Mouse (Mus musculus) CH12.LX (cell line): ENCODE results near the gene Lrrc3c. TPM values are rescaled to one million over a fixed set of nuclear protein-coding genes. Genes with fewer than 3 reads are reported as not detected.

Source experiments
- DNase-seq: peaks from one replicate; pipeline ENCODE4 v3.0.0-alpha.2; 2013; ENCODE audit errors: extremely low read depth
- H3K27ac ChIP-seq: 2 replicates; pipeline ENCODE4 v1.5.1; 2012; ENCODE audit warnings: low read depth, mild to moderate bottlenecking, control low read depth, moderate library complexity; ENCODE audit not compliant: insufficient read depth
- H3K27me3 ChIP-seq: replicated peaks from 2 replicates; pipeline ENCODE3; 2012; ENCODE audit warnings: inconsistent platforms
- H3K36me3 ChIP-seq, 2 experiments: replicated peaks in 1 of 2; 2 replicates each; pipeline versions ENCODE3 to v1.6.1; 2012; ENCODE audit warnings: inconsistent platforms in 1 of 2, low read length in 1 of 2, mild to moderate bottlenecking in 1 of 2, mixed read lengths in 1 of 2, moderate library complexity in 1 of 2; ENCODE audit not compliant: control insufficient read depth in 1 of 2, insufficient read depth in 1 of 2
- H3K4me1 ChIP-seq, 2 experiments: 2 replicates each; pipeline ENCODE4 v1.6.1; 2012; ENCODE audit warnings: inconsistent platforms in 1 of 2, moderate library complexity in 1 of 2; ENCODE audit not compliant: insufficient read depth in 2 of 2, control insufficient read depth in 1 of 2
- H3K4me2 ChIP-seq: 2 replicates; pipeline ENCODE4 v1.6.1; 2012; ENCODE audit warnings: low read depth, mild to moderate bottlenecking, control low read depth; ENCODE audit not compliant: poor library complexity, insufficient read depth, severe bottlenecking
- H3K4me3 ChIP-seq, 3 experiments: fragments of 150-350 bp in 1 of 3; sonication (generic) in 1 of 3; replicated peaks in 1 of 3; 2 replicates each; pipeline versions ENCODE3 to v1.5.1; 2011 to 2012; ENCODE audit warnings: low read depth in 2 of 3, low read length in 2 of 3, mild to moderate bottlenecking in 2 of 3, moderate library complexity in 2 of 3, control low read depth in 1 of 3, improper control_type of control experiment in 1 of 3, inconsistent platforms in 1 of 3, mixed read lengths in 1 of 3; ENCODE audit not compliant: poor library complexity in 1 of 3
- H3K79me2 ChIP-seq: replicated peaks from 2 replicates; pipeline ENCODE4 v1.6.1; 2012; ENCODE audit warnings: mild to moderate bottlenecking, moderate library complexity; ENCODE audit not compliant: control insufficient read depth, poor library complexity, insufficient read depth, severe bottlenecking; ENCODE audit errors: extremely low read depth
- H3K9ac ChIP-seq: 2 replicates; pipeline ENCODE4 v1.6.1; 2012; ENCODE audit warnings: low read depth, mild to moderate bottlenecking, control low read depth, moderate library complexity; ENCODE audit not compliant: insufficient read depth
- H3K9me3 ChIP-seq: replicated peaks from 2 replicates; pipeline ENCODE3; 2012; ENCODE audit warnings: low read length, inconsistent platforms, mixed read lengths
- CHD1 ChIP-seq: IDR thresholded peaks from 2 replicates; pipeline ENCODE4 v1.6.1; 2012; ENCODE audit warnings: low read depth, low read length, improper control_type of control experiment, inconsistent platforms
- ELF1 ChIP-seq: IDR thresholded peaks from 2 replicates; pipeline ENCODE4 v1.6.1; 2014; ENCODE audit warnings: low read depth, mild to moderate bottlenecking, inconsistent platforms, low read length, improper control_type of control experiment
- EP300 ChIP-seq: IDR thresholded peaks from 2 replicates; pipeline ENCODE4 v1.6.1; 2011; ENCODE audit warnings: low read length, improper control_type of control experiment
- IRF4 ChIP-seq: IDR thresholded peaks from 2 replicates; pipeline ENCODE4 v1.6.1; 2014; ENCODE audit warnings: low read depth, mild to moderate bottlenecking, inconsistent platforms, low read length, improper control_type of control experiment
- MAX ChIP-seq: IDR thresholded peaks from 2 replicates; pipeline ENCODE4 v1.6.1; 2011; ENCODE audit warnings: low read length, improper control_type of control experiment
- MEF2A ChIP-seq: IDR thresholded peaks from 2 replicates; pipeline ENCODE4 v1.6.1; 2014; ENCODE audit warnings: low read depth, mild to moderate bottlenecking, inconsistent platforms, low read length, improper control_type of control experiment, borderline replicate concordance
- MXI1 ChIP-seq: IDR thresholded peaks from 2 replicates; pipeline ENCODE4 v1.6.1; 2011; ENCODE audit warnings: mild to moderate bottlenecking, low read depth, low read length, improper control_type of control experiment
- MYC ChIP-seq: IDR thresholded peaks from 2 replicates; pipeline ENCODE4 v1.6.1; 2011; ENCODE audit warnings: low read depth, mild to moderate bottlenecking, improper control_type of control experiment, low read length
- NRF1 ChIP-seq: IDR thresholded peaks from 2 replicates; pipeline ENCODE4 v1.6.1; 2014; ENCODE audit warnings: low read depth, mild to moderate bottlenecking, inconsistent platforms, low read length, improper control_type of control experiment, moderate library complexity
- RCOR1 ChIP-seq: conservative IDR thresholded peaks from 2 replicates; pipeline ENCODE4 v1.6.1; 2012; ENCODE audit warnings: low read depth, mild to moderate bottlenecking, inconsistent platforms, low read length, improper control_type of control experiment
- SIN3A ChIP-seq: IDR thresholded peaks from 2 replicates; pipeline ENCODE4 v1.6.1; 2012; ENCODE audit warnings: low read length, improper control_type of control experiment, inconsistent platforms
- SMC3 ChIP-seq: IDR thresholded peaks from 2 replicates; pipeline ENCODE4 v1.6.1; 2011; ENCODE audit warnings: low read depth, low read length, improper control_type of control experiment
- USF2 ChIP-seq: conservative IDR thresholded peaks from 2 replicates; pipeline ENCODE4 v1.6.1; 2011; ENCODE audit warnings: low read depth, low read length, improper control_type of control experiment
- ZKSCAN1 ChIP-seq: IDR thresholded peaks from 2 replicates; pipeline ENCODE4 v1.6.1; 2012; ENCODE audit warnings: low read depth, inconsistent platforms, low read length, improper control_type of control experiment, borderline replicate concordance
- dilution Hi-C: fragments of 300-500 bp; cut with MboI; formaldehyde crosslinking; loops from 2 replicates; pipeline ENCODE4 v1.14.3; 2020; ENCODE audit warnings: low sequenced_read_pairs; ENCODE audit not compliant: extremely low pct_unique_long_range_greater_than_20kb, extremely low pct_ligation_motif_present
- in situ Hi-C: fragments of 300-500 bp; cut with MboI; formaldehyde crosslinking; loops from 3 replicates; pipeline ENCODE4 v1.14.3; 2019; ENCODE audit warnings: low sequenced_read_pairs, low pct_ligation_motif_present, low pct_unique_long_range_greater_than_20kb, mixed read lengths
- polyA plus RNA-seq: library from polyadenylated mRNA; unstranded; fragments of >175 nt; gene quantifications from 2 replicates; pipeline ENCODE4 v1.2.1, GENCODE M21; 2012; ENCODE audit warnings: low read depth; ENCODE audit not compliant: insufficient read length
- total RNA-seq, 2 experiments: library from RNA; depleted of rRNA; stranded (reverse); fragments of 300-350 nt in 1 of 2; fragments of >200 nt in 1 of 2; gene quantifications; 2 replicates each; pipeline ENCODE4 v1.2.3; 2012 to 2014

The Lrrc3c gene
- total and polyA plus RNA-seq, 3 experiments: not detected

- Histone ChIP-seq H3K79me2 (peaks cover 9% of the 10 kb centered on the region), H3K27me3 (peaks cover 39% of the 10 kb centered on the region), H3K27ac (no peak overlapping the region), H3K4me1 (peaks cover 14 to 34% of the 10 kb centered on the region in 2 experiments), H3K4me3 (no peak overlapping the region), H3K9ac (no peak overlapping the region), H3K4me2 (no peak overlapping the region), H3K9me3 (no peaks in the 10 kb centered on the region), H3K36me3 (no peaks in the 10 kb centered on the region)
- TF ChIP-seq MXI1 (no peak), IRF4 (no peak)
- in situ Hi-C loops: no loop called here
- no peak for DNase-seq
- dilution Hi-C loops: no loop called here
Measured at GRCm38 (mm10) chr11:98590548-98591445, 7.3 kb upstream of the Lrrc3c start.

- H3K4me1 ChIP-seq: peaks cover 14 to 23% of the 10 kb centered on the region in 2 experiments
- no peaks in the 10 kb centered on the region for H3K79me2 ChIP-seq
- H3K27me3 ChIP-seq: peaks cover 51% of the 10 kb centered on the region
- H3K9me3 ChIP-seq: no peaks in the 10 kb centered on the region
- no peak overlapping the region for H3K27ac ChIP-seq
- no peak overlapping the region for H3K9ac ChIP-seq
- no peak overlapping the region for H3K4me3 ChIP-seq
- no peak for DNase-seq
- dilution Hi-C loops (no loop called here), in situ Hi-C loops (no loop called here)
- H3K36me3 ChIP-seq: no peaks in the 10 kb centered on the region
- H3K4me2 ChIP-seq: no peak overlapping the region
- no peak for TF ChIP-seq NRF1
- TF ChIP-seq ZKSCAN1: no peak
- TF ChIP-seq EP300: no peak
- no peak for TF ChIP-seq USF2
- no peak for TF ChIP-seq ELF1
- 0 out of 2 replicates have a peak, but pooled peaks have one; percentile 33 for TF ChIP-seq MAX
- no peak for TF ChIP-seq SMC3
- no peak for TF ChIP-seq CHD1
- no peak for TF ChIP-seq MEF2A
- no peak for TF ChIP-seq RCOR1
- TF ChIP-seq MYC: 0 out of 2 replicates have a peak, but pooled peaks have one; percentile 14
- no peak for TF ChIP-seq SIN3A
- TF ChIP-seq, all 38 proteins: peak for 2
Measured at GRCm38 (mm10) chr11:98595021-98595420, 3.1 kb upstream of the Lrrc3c start.
